ENCODE assay signal across 29 mouse cellular contexts in the genomic region with DNA sequence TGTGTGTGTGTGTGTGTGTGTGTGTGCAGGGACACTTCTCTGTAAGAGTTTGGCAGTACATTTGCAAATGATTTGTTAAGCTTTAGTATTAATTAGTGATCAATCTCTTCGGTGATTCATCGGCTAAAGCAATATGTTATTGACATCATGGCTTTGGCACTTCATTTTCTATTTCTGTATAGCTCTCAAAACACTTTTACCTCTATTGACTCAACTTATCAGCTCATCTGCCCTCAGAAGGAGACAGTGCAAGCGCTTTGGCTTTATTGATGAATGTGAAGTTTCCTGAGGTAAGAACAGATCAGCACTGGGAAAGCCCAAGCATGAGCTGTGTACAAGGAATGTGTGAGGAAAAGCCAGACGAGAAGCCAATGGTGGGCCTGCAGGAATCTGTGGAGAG. TPM values are rescaled to one million over a fixed set of nuclear protein-coding genes. Genes with fewer than 3 reads are reported as not detected.
"Had no signal": no experiment of that assay in that cellular context is flagged by ENCODE, and none has a peak within 500 bp of the region (broad histone marks: within the 10 kb centered on the region; RNA-seq: fewer than 3 reads in every experiment).

No protein-coding gene starts in this region.

- H3K9ac ChIP-seq: embryonic facial prominence, embryonic 12.5 days; embryonic facial prominence, embryonic 13.5 days; embryonic facial prominence, embryonic 15.5 days; forebrain, embryonic 12.5 days; forebrain, embryonic 13.5 days; forebrain, embryonic 15.5 days; forebrain, postnatal 0 days had no signal

- H3K27ac ChIP-seq: embryonic facial prominence, embryonic 10.5 days; embryonic facial prominence, embryonic 12.5 days; embryonic facial prominence, embryonic 13.5 days; embryonic facial prominence, embryonic 15.5 days; forebrain, embryonic 10.5 days; forebrain, embryonic 12.5 days; forebrain, embryonic 13.5 days; forebrain, embryonic 15.5 days; gastrocnemius, adult 2 months; heart, adult 2 months had no signal

- ATAC-seq: forebrain, embryonic 13.5 days; forebrain, embryonic 14.5 days; forebrain, embryonic 15.5 days; forebrain, embryonic 16.5 days; forebrain, postnatal 0 days had no signal

- H3K9me3 ChIP-seq: embryonic facial prominence, embryonic 12.5 days; embryonic facial prominence, embryonic 13.5 days; embryonic facial prominence, embryonic 15.5 days; forebrain, embryonic 12.5 days; forebrain, embryonic 13.5 days; forebrain, embryonic 15.5 days had no signal

- DNase-seq: cerebellum, adult 8-10 months; cerebellum, adult 9-10 months; cerebellum, adult 9-11 months; cerebellum, postnatal 10 days; cerebellum, postnatal 14 days; cerebellum, postnatal 25 days; cerebellum, postnatal 36 days; embryo, embryonic 11 days; forebrain, postnatal 0 days; gastrocnemius, adult 2 months; gastrocnemius, postnatal 10 days; gastrocnemius, postnatal 14 days; gastrocnemius, postnatal 25 days; gastrocnemius, postnatal 36 days; heart, adult 11 months; heart, adult 18-20 months; heart, adult 2 months had no signal

- H3K36me3 ChIP-seq: embryonic facial prominence, embryonic 10.5 days; embryonic facial prominence, embryonic 12.5 days; embryonic facial prominence, embryonic 13.5 days; embryonic facial prominence, embryonic 15.5 days; forebrain, embryonic 10.5 days; forebrain, embryonic 12.5 days; forebrain, embryonic 15.5 days had no signal

- H3K4me3 ChIP-seq: embryonic facial prominence, embryonic 10.5 days; embryonic facial prominence, embryonic 12.5 days; embryonic facial prominence, embryonic 13.5 days; embryonic facial prominence, embryonic 15.5 days; erythroblast, embryonic 14.5 days; forebrain, embryonic 10.5 days; forebrain, embryonic 12.5 days; forebrain, embryonic 13.5 days; forebrain, embryonic 15.5 days; gastrocnemius, adult 2 months; heart, adult 2 months had no signal

- H3K4me1 ChIP-seq: forebrain, embryonic 12.5 days; forebrain, embryonic 13.5 days; forebrain, embryonic 15.5 days had no signal

- H3K27me3 ChIP-seq: embryonic facial prominence, embryonic 12.5 days; embryonic facial prominence, embryonic 13.5 days; embryonic facial prominence, embryonic 15.5 days; forebrain, embryonic 12.5 days; forebrain, embryonic 13.5 days; forebrain, embryonic 15.5 days had no signal

- H3K4me2 ChIP-seq: embryonic facial prominence, embryonic 12.5 days; embryonic facial prominence, embryonic 13.5 days; embryonic facial prominence, embryonic 15.5 days; forebrain, embryonic 12.5 days; forebrain, embryonic 13.5 days; forebrain, embryonic 15.5 days had no signal

RNA-seq across cellular contexts. Expression of gene Ccn1, which starts 28.6 kb away (rescaled TPM):
- total RNA-seq: granulocyte monocyte progenitor cell, adult 5-6 weeks had no signal
